ENCODE assay signal across 20 mouse cellular contexts in genomic region chr6:90519375-90519774, GRCm38 (mm10). TPM values are rescaled to one million over a fixed set of nuclear protein-coding genes. Genes with fewer than 3 reads are reported as not detected.
"Had no signal": no experiment of that assay in that cellular context is flagged by ENCODE, and none has a peak within 500 bp of the region (broad histone marks: within the 10 kb centered on the region; RNA-seq: fewer than 3 reads in every experiment).

No protein-coding gene starts in this region.

- H3K4me3 ChIP-seq: midbrain, embryonic 10.5 days; midbrain, embryonic 12.5 days; myocyte; neural tube, embryonic 12.5 days had no signal

- H3K4me2 ChIP-seq: lung, embryonic 14.5 days; midbrain, embryonic 12.5 days; neural tube, embryonic 12.5 days had no signal

- H3K27ac ChIP-seq: midbrain, embryonic 10.5 days; midbrain, embryonic 12.5 days; neural tube, embryonic 12.5 days had no signal

- DNase-seq: lung, adult 18-20 months; lung, postnatal 10 days; lung, postnatal 4 days; midbrain, embryonic 14.5 days; retina, postnatal 1 day; right cerebral cortex, adult 18-20 months; right cerebral cortex, postnatal 25 days; right cerebral cortex, postnatal 4 days; spleen, adult 18-20 months; thymus, adult 18-20 months; thymus, postnatal 14 days; thymus, postnatal 36 days had no signal

- H3K9ac ChIP-seq: lung, embryonic 14.5 days; midbrain, embryonic 12.5 days; neural tube, embryonic 12.5 days had no signal

- H3K4me1 ChIP-seq: midbrain, embryonic 12.5 days; neural tube, embryonic 12.5 days had no signal

- ATAC-seq: midbrain, embryonic 16.5 days had no signal

- H3K36me3 ChIP-seq: midbrain, embryonic 10.5 days; midbrain, embryonic 12.5 days; neural tube, embryonic 12.5 days had no signal

- H3K27me3 ChIP-seq: midbrain, embryonic 12.5 days; neural tube, embryonic 12.5 days had no signal

- H3K9me3 ChIP-seq: midbrain, embryonic 12.5 days; neural tube, embryonic 12.5 days had no signal

RNA-seq across cellular contexts. Expression of gene Klf15, which starts 57.0 kb away (rescaled TPM):
- total RNA-seq: megakaryocyte, adult 5-6 weeks; megakaryocyte-erythroid progenitor cell, adult 5-6 weeks had no signal
